Mouse (Mus musculus) bone marrow macrophage, adult 2 months (primary cell): ENCODE results near the gene Ermap. TPM values are rescaled to one million over a fixed set of nuclear protein-coding genes. Genes with fewer than 3 reads are reported as not detected.

ENCODE experiments used
- H3K27ac ChIP-seq: 2 replicates; pipeline ENCODE4 v1.5.1; 2012; ENCODE audit warnings: low read depth, low read length; ENCODE audit not compliant: insufficient read depth
- H3K4me1 ChIP-seq: 2 replicates; pipeline ENCODE4 v1.6.1; 2012; ENCODE audit warnings: low read length; ENCODE audit not compliant: control insufficient read depth, insufficient read depth
- H3K4me3 ChIP-seq: 2 replicates; pipeline ENCODE4 v1.5.1; 2012; ENCODE audit warnings: mild to moderate bottlenecking, low read length, moderate library complexity; ENCODE audit not compliant: insufficient read depth
- CTCF ChIP-seq: IDR thresholded peaks from 2 replicates; pipeline ENCODE4 v1.5.1; 2012; ENCODE audit warnings: low read depth, mild to moderate bottlenecking, low read length, moderate library complexity
- POLR2A ChIP-seq: IDR thresholded peaks from 2 replicates; pipeline ENCODE4 v1.6.1; 2012; ENCODE audit warnings: mild to moderate bottlenecking, low read depth, low read length, borderline replicate concordance
- polyA plus RNA-seq: library from polyadenylated mRNA; stranded (reverse); fragments of >200 nt; gene quantifications from 2 replicates; pipeline ENCODE4 v1.2.4, GENCODE M21; 2012; ENCODE audit not compliant: missing spikeins, insufficient read depth, insufficient read length

Ermap gene
- polyA plus RNA-seq, 1 experiment = 0.68 TPM

DNA sequence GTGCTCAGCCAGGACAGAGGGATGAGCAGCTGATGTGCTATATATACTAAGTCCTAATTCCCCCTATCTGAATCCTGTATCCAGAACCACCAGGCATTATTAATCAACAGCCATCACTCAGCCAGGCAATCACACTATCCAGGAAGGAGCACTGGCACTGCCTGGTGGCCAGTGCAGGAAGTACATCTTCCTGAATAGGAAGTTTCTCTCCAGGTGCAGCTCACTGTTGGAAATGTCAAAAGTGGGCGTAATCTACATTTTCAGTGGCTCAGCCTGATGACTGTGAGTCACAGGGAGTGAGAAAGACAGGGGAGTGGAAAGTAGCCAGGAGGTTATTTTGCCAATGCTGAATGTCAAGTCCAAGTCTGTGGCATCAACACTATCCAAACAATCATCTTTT lies 33.9 kb upstream of the Ermap start:
- no peak for TF ChIP-seq POLR2A
- peak; percentile 48; the same call in 1 of the 2 replicates for TF ChIP-seq CTCF
- no peak overlapping the region for H3K27ac ChIP-seq

DNA sequence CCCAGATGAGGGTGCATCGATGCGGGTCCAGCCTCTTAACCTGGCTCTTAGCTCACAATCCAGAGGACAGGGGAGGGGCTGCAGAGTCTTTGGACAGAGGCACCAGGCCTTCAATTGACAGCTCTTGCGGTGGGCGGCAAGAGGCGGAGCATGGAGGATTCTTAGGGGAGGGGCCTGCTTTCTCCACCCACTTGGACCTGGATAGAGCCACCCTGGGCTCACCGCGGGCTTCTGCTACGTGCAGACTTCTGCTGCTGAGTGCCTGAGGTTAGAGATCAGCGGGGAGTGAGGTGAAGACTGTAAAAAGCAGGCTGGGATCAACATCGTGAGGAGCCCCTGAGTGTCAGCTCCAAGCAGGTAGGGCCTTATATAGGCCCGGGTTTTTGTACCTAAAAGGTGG lies 28.4 kb upstream of the Ermap start, which contains the start of gene Tmem269:
Gene Tmem269, minus strand, starts transcription at position 49 of the 400 bp plus-strand sequence.
- Histone ChIP-seq H3K27ac (no peak within 1 kb of the TSS), H3K4me1 (no peaks in the 10 kb centered on the region), H3K4me3 (no peak within 1 kb of the TSS)
- TF ChIP-seq CTCF = no peak
- no peak for TF ChIP-seq POLR2A

More for the DNA sequence above, 33.9 kb upstream of the Ermap start:
- Histone ChIP-seq H3K4me1 (no peaks in the 10 kb centered on the region), H3K4me3 (no peak overlapping the region)

DNA sequence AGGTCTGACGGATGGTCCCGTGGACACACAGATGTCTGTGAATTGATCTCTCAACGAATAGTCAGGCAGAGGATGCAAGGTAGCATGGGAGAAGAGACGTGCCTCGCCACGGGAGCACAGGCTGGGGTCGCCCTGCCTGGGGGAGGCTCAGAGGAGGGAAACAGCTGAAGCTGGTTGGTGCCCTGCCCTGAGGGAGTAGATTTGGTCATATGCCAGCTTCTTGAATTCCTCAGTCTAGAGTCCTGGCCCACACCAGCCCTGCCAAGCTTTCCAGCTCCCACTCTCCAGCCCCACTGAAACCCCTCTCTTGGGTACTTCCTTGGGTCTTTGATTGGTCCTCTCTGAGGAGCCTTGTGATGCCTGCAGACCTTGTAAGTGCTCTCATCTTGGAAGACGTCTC lies 26.9 kb upstream of the Ermap start:
- TF ChIP-seq POLR2A (no peak), CTCF (no peak)
- Histone ChIP-seq H3K27ac (no peak overlapping the region), H3K4me3 (no peak overlapping the region), H3K4me1 (no peaks in the 10 kb centered on the region)

DNA sequence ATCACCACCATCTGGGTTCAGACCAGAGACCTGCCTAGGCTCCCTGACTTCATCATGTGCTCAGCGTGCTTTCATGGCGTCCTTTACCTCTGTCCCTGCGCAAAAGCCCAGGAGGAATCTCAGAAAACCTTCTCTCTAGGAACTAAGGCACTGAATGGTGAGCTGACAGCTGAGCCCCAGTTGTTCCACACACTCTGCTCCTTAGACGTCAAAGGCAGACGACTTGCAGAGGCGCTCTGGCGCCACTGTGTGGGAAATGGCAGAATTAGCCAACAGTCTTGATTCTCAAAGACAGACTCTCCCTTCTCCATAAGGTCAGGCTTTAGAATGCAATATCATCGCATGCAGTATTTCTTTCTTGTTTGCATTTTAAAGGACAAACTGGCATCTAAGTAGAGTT lies 14.9 kb upstream of the Ermap start:
- Histone ChIP-seq H3K27ac (no peak overlapping the region), H3K4me3 (no peak overlapping the region), H3K4me1 (no peaks in the 10 kb centered on the region)
- no peak for TF ChIP-seq POLR2A
- TF ChIP-seq CTCF = peak; percentile 77

DNA sequence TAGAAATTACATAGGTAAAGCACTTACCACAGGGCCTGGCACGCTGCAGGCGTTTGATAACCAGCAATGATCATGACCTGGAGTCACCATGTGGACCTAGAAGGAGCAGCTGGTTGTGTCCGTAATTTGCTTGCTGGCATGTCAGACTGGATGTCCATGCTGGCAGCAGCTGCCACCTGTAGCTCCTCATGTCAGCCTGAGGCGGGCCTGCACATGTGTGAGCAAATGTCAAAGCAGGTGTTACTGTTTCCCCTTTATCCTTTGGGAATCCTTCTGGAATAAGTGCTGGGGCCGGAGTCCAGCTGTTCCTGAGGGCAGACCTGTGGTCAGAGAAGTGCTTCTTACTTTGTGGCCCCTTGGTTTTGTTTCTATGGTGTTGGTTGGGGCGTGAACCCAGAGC lies 8.3 kb upstream of the Ermap start:
- H3K4me1 ChIP-seq = no peaks in the 10 kb centered on the region; the same call in 1 of the 2 replicates
- TF ChIP-seq POLR2A (no peak), CTCF (no peak)
- H3K4me3 ChIP-seq = no peak overlapping the region
- no peak overlapping the region for H3K27ac ChIP-seq

DNA sequence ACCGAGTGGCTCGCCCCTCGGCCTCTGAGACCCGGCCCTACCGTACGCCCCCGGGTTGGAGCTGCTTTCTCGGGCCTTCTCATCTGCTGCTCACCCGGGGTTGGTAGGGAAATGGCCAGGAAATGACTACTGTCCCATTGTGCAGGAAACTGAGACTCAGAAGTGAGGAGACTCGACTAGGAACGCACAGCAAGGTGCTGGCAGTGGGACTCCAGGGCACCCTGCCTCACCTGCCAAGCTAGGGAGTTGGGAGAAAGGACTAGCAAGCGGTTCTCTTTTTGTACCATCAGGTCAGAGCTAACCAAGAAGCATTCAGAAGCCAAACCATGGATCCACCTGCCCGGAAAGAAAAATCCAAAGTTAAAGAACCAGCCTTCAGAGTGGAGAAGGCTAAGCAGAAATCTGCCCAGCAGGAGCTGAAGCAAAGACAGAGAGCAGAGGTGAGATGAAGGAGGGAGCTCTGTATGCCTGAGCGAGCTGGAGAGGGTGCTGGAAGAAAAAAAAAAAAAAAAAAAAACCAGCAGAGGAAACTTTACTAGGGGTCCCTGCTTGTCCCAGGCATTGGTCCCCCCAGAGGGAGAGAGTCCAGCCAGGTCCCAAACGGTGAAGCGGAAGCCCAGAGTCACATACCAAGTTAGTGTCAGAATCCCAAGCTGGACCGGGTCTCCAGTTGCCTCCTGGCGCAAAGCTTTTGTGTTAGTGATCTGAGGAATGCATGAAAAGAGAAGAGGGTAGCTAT lies 5.9 kb upstream of the Ermap start:
- TF ChIP-seq CTCF = no peak
- no peak for TF ChIP-seq POLR2A
- Histone ChIP-seq H3K4me3 (peak overlapping the region; percentile 82), H3K27ac (no peak overlapping the region), H3K4me1 (no peaks in the 10 kb centered on the region; the same call in 1 of the 2 replicates)

DNA sequence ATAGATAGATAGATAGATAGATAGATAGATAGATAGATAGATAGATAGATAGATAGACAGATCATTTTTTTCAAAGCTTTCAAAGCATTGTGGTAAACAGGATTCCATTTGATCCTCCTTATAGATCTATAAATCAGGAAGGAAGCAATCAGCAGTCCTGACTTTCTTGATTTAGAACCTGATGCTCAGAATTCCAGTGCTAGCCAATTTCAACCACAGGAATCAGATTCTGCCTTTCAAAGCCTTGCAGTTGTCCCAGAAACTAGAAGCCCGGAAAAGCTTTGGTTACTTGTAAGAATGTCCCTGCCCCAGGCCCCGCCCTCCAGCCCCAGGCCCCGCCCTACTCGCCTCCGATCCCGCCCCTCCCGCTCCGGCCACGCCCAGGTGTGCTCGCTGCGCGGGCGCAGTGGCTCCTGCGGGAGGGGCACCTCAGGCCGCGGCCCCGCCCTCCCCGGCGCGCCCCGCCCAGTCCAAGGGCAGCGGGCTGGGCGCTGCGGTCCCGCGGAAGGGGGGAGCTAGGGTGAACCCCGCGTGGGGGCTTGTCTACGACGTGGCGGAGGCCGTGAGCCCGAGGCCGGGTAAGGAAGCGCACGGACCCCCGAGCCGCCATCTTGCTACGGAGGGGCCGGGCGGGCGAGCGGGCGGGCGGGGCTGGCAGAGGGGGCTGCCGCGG lies 5.2 kb upstream of the Ermap start, which contains the start of gene Svbp:
Gene Svbp, plus strand, starts transcription at position 398 of the 673 bp plus-strand sequence.
- H3K4me1 ChIP-seq = no peaks in the 10 kb centered on the region; the same call in 1 of the 2 replicates
- no peak within 1 kb of the TSS for H3K27ac ChIP-seq
- peak within 1 kb of the TSS; percentile 82 for H3K4me3 ChIP-seq
- TF ChIP-seq CTCF (no peak), POLR2A (no peak; the same call in 1 of the 2 replicates)

DNA sequence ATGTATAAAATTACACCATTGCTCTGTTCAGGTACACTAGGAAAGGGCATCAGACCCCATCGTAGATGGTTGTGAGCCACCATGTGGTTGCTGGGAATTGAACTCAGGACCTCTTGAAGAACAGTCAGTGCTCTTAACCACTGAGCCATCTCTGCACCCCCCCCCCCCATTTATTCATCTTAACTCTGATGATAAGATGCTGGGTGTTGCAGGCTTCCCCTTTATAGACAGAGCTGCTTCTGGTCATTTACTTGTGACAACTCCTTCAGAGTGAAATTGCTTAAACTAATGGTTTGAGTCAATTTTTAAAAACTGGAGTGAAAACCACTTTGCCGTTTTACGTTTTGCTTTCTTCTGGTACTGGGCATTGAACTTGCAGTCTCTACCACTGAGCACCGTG lies 2.9 kb upstream of the Ermap start:
- TF ChIP-seq CTCF (no peak), POLR2A (no peak)
- H3K27ac ChIP-seq = no peak overlapping the region
- no peak overlapping the region for H3K4me3 ChIP-seq
- no peaks in the 10 kb centered on the region; the same call in 1 of the 2 replicates for H3K4me1 ChIP-seq

DNA sequence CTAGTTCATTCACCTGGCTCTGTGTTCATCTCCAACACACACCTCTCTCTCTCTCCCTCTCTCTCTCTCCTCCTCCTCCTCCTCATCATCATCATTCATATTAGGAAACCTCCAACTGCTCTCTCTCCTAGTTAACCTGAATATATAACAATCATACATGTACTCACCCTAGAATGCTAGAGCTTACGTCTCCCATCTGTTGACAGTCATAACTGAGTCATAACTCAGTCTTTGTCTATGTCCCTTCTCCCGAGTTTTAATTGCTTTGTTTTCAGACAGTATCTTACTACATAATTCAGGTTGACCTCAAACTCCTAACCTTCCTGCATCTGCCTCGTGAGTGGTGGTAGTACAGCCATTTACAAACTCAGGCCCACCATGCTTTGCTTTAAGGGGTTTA lies 1.5 kb upstream of the Ermap start:
- H3K4me3 ChIP-seq = no peak overlapping the region
- H3K27ac ChIP-seq = no peak overlapping the region
- no peak for TF ChIP-seq CTCF
- no peak for TF ChIP-seq POLR2A
- no peaks in the 10 kb centered on the region; the same call in 1 of the 2 replicates for H3K4me1 ChIP-seq

DNA sequence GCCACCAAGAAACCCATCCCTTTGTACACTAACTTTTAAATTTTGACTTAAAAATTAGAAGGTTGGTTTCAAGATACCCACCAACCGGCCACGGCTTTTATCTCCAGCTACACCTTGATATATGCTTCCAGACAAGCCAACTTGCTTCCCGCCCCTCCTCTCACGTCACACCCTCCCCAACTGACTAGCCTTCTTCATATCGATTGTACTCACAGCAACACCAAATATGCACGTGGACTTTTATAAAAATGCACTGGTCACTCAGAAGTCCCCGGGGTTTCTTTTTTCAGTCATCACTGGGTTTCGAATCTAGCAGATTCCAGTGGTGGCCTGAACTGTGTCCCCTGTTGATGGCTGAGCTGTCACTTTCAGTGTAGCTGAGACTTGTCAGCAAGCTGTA lies 807 bp upstream of the Ermap start:
- Histone ChIP-seq H3K4me1 (no peaks in the 10 kb centered on the region; the same call in 1 of the 2 replicates), H3K4me3 (no peak overlapping the region), H3K27ac (no peak overlapping the region)
- TF ChIP-seq POLR2A = no peak
- no peak for TF ChIP-seq CTCF
